Mouse (Mus musculus): ENCODE measurements at regions not wholly inside any gene's neighbourhood (a gene's known extent, or its start where the extent isn't known, plus 50 kb on each side); places are given as distances from the start of the nearest gene placed in this dataset.

GRCm38 (mm10) chr17:51526881-51527280 lies 306.2 kb downstream of the Satb1 start:
- H3K9ac ChIP-seq (ENCODE audit: low read depth, low read length): no peak overlapping the region
- no peaks in the 10 kb centered on the region for H3K36me3 ChIP-seq (ENCODE audit: control insufficient read depth, insufficient read depth, low read length)
- H3K27ac ChIP-seq (replicated peaks; ENCODE audit: insufficient read depth, low read depth, low read length): no peak overlapping the region
- WGBS: 39% methylated on average over 7 of the region's 7 CpGs
- H3K4me1 ChIP-seq (ENCODE audit: control insufficient read depth, insufficient read depth, low read length): no peaks in the 10 kb centered on the region
- no peaks in the 10 kb centered on the region for H3K27me3 ChIP-seq (ENCODE audit: control insufficient read depth, insufficient read depth, low read length)
- no peak for TF ChIP-seq POLR2A (IDR thresholded peaks at IDR 0.05; ENCODE audit: extremely low read depth, insufficient read depth, low read length)
- TF ChIP-seq CTCF (IDR thresholded peaks at IDR 0.05; ENCODE audit: low read depth, low read length): no peak
- no peak overlapping the region for H3K4me3 ChIP-seq (ENCODE audit: insufficient read depth, low read depth, low read length)
- DNase-seq (ENCODE audit: extremely low read depth, low read depth, low spot score): no peak
- H3K79me2 ChIP-seq (ENCODE audit: control insufficient read depth, insufficient read depth, low read length): no peaks in the 10 kb centered on the region

- Histone ChIP-seq H3K27me3 (ENCODE audit: control insufficient read depth, insufficient read depth, low read length) (no peaks in the 10 kb centered on the region), H3K79me2 (ENCODE audit: control insufficient read depth, insufficient read depth, low read length) (no peaks in the 10 kb centered on the region), H3K9ac (ENCODE audit: low read depth, low read length) (no peak overlapping the region), H3K36me3 (ENCODE audit: control insufficient read depth, insufficient read depth, low read length) (no peaks in the 10 kb centered on the region), H3K4me1 (ENCODE audit: control insufficient read depth, insufficient read depth, low read length) (no peaks in the 10 kb centered on the region), H3K4me3 (ENCODE audit: insufficient read depth, low read depth, low read length) (no peak overlapping the region), H3K27ac (replicated peaks; ENCODE audit: insufficient read depth, low read depth, low read length) (no peak overlapping the region)
- DNase-seq (ENCODE audit: extremely low read depth, low read depth, low spot score): no peak
- 36% methylated on average over 5 of the region's 5 CpGs for WGBS
- TF ChIP-seq POLR2A (IDR thresholded peaks at IDR 0.05; ENCODE audit: extremely low read depth, insufficient read depth, low read length) (no peak), CTCF (IDR thresholded peaks at IDR 0.05; ENCODE audit: low read depth, low read length) (no peak)
Measured at GRCm38 (mm10) chr17:51526464-51526863, 306.6 kb downstream of the Satb1 start.

- no peaks in the 10 kb centered on the region for H3K36me3 ChIP-seq (ENCODE audit: control insufficient read depth, insufficient read depth, low read length)
Measured at GRCm38 (mm10) chr17:51526021-51526420, 307.1 kb downstream of the Satb1 start.

DNA sequence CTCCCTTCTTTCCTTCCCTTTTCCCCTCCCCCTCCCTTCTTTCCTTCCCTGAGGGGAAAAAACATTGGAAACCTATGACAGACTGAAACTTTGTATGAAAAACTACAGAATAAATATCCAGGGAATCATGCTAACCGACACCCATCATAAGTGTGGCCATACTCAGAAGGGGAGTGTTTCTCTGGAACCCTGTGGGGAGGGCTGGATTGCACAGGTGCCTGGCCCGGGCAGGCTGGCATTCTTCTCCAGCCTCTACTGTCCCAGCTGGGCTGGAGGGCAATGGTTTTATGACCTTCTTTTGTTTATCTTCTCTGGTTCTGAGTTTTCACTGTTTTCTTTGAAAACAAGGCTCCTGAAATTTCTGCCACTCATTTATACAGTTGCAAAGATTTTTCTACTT lies 307.9 kb downstream of the Satb1 start:
- no peak overlapping the region for H3K27ac ChIP-seq (replicated peaks; ENCODE audit: insufficient read depth, low read depth, low read length)
- no peaks in the 10 kb centered on the region for H3K79me2 ChIP-seq (ENCODE audit: control insufficient read depth, insufficient read depth, low read length)
- H3K9ac ChIP-seq (ENCODE audit: low read depth, low read length): no peak overlapping the region
- H3K27me3 ChIP-seq (ENCODE audit: control insufficient read depth, insufficient read depth, low read length): no peaks in the 10 kb centered on the region
- no peaks in the 10 kb centered on the region for H3K36me3 ChIP-seq (ENCODE audit: control insufficient read depth, insufficient read depth, low read length)
- TF ChIP-seq CTCF (IDR thresholded peaks at IDR 0.05; ENCODE audit: low read depth, low read length): no peak
- H3K4me1 ChIP-seq (ENCODE audit: control insufficient read depth, insufficient read depth, low read length): no peaks in the 10 kb centered on the region
- DNase-seq (ENCODE audit: extremely low read depth, low read depth, low spot score): no peak
- H3K4me3 ChIP-seq (ENCODE audit: insufficient read depth, low read depth, low read length): no peak overlapping the region
- WGBS: 64% methylated on average over 2 of the region's 2 CpGs

More at GRCm38 (mm10) chr17:51526021-51526420, 307.1 kb downstream of the Satb1 start:
- no peak overlapping the region for H3K9ac ChIP-seq (ENCODE audit: low read depth, low read length)
- no peaks in the 10 kb centered on the region for H3K4me1 ChIP-seq (ENCODE audit: control insufficient read depth, insufficient read depth, low read length)
- H3K27ac ChIP-seq (replicated peaks; ENCODE audit: insufficient read depth, low read depth, low read length): no peak overlapping the region
- no peak for TF ChIP-seq POLR2A (IDR thresholded peaks at IDR 0.05; ENCODE audit: extremely low read depth, insufficient read depth, low read length)
- no peak for TF ChIP-seq CTCF (IDR thresholded peaks at IDR 0.05; ENCODE audit: low read depth, low read length)
- DNase-seq (ENCODE audit: extremely low read depth, low read depth, low spot score): no peak
- no peaks in the 10 kb centered on the region for H3K79me2 ChIP-seq (ENCODE audit: control insufficient read depth, insufficient read depth, low read length)
- no peak overlapping the region for H3K4me3 ChIP-seq (ENCODE audit: insufficient read depth, low read depth, low read length)
- WGBS: 36% methylated on average over 4 of the region's 4 CpGs
- no peaks in the 10 kb centered on the region for H3K27me3 ChIP-seq (ENCODE audit: control insufficient read depth, insufficient read depth, low read length)

GRCm38 (mm10) chr17:51511917-51512316 lies 321.2 kb downstream of the Satb1 start:
- Histone ChIP-seq H3K79me2 (ENCODE audit: control insufficient read depth, insufficient read depth, low read length) (no peaks in the 10 kb centered on the region), H3K4me1 (ENCODE audit: control insufficient read depth, insufficient read depth, low read length) (no peaks in the 10 kb centered on the region), H3K36me3 (ENCODE audit: control insufficient read depth, insufficient read depth, low read length) (no peaks in the 10 kb centered on the region), H3K27me3 (ENCODE audit: control insufficient read depth, insufficient read depth, low read length) (no peaks in the 10 kb centered on the region), H3K4me3 (ENCODE audit: insufficient read depth, low read depth, low read length) (no peak overlapping the region), H3K9ac (ENCODE audit: low read depth, low read length) (no peak overlapping the region), H3K27ac (replicated peaks; ENCODE audit: insufficient read depth, low read depth, low read length) (no peak overlapping the region)
- no peak for TF ChIP-seq POLR2A (IDR thresholded peaks at IDR 0.05; ENCODE audit: extremely low read depth, insufficient read depth, low read length)
- WGBS: 54% methylated on average over 2 of the region's 2 CpGs
- DNase-seq (ENCODE audit: extremely low read depth, low read depth, low spot score): no peak

- no peak overlapping the region for H3K9ac ChIP-seq (ENCODE audit: low read depth, low read length)
Measured at GRCm38 (mm10) chr17:51500751-51501150, 321.6 kb upstream of the Tbc1d5 start.

More at GRCm38 (mm10) chr17:51500751-51501150, 321.6 kb upstream of the Tbc1d5 start:
- Histone ChIP-seq H3K79me2 (ENCODE audit: control insufficient read depth, insufficient read depth, low read length) (no peaks in the 10 kb centered on the region), H3K4me1 (ENCODE audit: control insufficient read depth, insufficient read depth, low read length) (no peaks in the 10 kb centered on the region), H3K4me3 (ENCODE audit: insufficient read depth, low read depth, low read length) (no peak overlapping the region), H3K27me3 (ENCODE audit: control insufficient read depth, insufficient read depth, low read length) (no peaks in the 10 kb centered on the region), H3K36me3 (ENCODE audit: control insufficient read depth, insufficient read depth, low read length) (no peaks in the 10 kb centered on the region), H3K27ac (replicated peaks; ENCODE audit: insufficient read depth, low read depth, low read length) (no peak overlapping the region)
- TF ChIP-seq CTCF (IDR thresholded peaks at IDR 0.05; ENCODE audit: low read depth, low read length) (no peak), POLR2A (IDR thresholded peaks at IDR 0.05; ENCODE audit: extremely low read depth, insufficient read depth, low read length) (no peak)
- DNase-seq (ENCODE audit: extremely low read depth, low read depth, low spot score): no peak
- WGBS: 92% methylated on average over 10 of the region's 10 CpGs
